Mouse (Mus musculus) embryo, embryonic 11.5 days (tissue): ENCODE results near the gene Pdgfra.

ENCODE experiments used
- DNase-seq: peaks from one replicate; pipeline ENCODE4 v3.0.0-alpha.2; 2012; ENCODE audit warnings: low read depth, low spot score

The Pdgfra gene

DNA sequence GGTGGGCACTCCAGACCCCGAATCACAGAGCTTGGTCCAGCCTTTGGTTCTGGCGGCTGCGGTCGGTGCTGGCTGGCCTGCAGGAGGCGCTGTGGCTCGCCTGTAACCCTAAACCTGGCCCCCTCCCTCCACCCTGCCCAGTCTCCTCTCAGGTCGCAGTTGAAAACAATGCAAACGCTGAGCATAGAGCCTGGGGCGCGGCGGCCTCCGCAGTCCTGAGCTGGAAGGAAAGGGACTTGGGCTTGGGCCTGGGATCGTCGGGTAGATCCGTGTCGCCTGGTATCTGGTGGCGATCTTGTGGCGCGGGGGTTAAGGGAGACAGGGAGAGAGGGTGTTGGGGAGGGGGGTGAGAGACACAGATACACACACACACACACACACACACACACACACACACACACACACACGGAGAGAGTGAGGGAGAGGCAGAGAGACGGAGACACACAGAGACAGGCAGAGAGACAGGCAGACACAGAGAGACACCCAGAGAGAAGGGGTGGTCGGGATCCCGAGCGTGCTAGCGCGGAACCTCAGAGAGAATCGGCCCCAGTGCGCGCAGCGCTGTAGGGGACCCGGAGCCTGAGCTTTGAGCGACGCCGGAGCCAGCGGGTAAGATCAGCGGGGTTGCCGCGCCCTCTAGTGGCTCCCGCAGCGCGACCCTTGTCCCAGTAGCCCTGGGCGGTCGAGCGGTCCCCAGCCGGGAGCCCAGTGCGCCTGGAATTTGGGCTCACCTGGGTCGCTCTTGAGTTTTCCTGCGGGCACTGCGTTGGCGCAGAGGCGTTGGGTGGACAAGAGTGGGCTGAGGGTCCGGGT is 3.9 kb downstream of the Pdgfra start:
- peak; percentile 69 for DNase-seq

DNA sequence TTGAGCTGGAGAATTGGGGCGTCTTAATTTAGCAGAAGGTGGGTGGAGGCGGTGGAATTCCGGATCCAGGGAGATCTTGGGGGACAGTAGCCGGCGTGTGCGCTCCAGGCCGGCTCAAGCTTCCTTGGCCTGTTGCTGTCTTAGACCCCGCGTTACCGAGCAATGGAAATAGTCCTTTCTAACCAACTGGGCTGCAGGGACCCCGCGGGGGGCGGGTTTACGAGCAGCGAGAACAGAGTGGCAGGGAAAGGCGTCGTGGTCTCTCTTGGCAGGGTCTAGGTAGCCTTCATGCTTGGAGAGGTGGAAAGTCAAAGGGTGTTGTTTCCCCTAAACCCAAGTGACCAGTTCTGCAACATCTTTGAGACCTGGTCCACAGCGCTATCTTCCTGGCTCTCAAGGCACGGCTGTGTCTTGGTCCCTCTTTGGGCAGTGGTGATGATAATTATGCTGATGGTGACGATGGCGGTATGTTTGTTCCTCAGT is 4.5 kb downstream of the Pdgfra start:
- DNase-seq, result peak; percentile 46

DNA sequence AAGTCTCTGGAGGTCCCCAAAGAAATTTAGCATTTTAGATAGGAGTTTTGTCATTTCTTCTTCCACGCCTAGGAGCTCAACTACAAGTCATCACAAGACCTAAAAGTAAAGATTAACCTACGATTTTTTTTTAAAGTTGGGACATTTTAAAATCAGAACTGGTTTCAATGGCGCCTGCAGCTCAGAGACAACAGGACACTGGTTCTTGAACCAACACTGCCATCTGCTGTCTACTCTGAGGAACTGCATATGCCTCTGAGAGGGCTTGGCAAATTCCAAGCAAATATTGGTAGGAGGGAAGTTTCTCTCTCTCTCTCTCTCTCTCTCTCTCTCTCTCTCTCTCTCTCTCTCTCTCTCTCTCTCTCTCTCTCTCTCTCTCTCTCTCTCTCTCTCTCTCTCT is 4.9 kb downstream of the Pdgfra start:
- peak; percentile 68 for DNase-seq

DNA sequence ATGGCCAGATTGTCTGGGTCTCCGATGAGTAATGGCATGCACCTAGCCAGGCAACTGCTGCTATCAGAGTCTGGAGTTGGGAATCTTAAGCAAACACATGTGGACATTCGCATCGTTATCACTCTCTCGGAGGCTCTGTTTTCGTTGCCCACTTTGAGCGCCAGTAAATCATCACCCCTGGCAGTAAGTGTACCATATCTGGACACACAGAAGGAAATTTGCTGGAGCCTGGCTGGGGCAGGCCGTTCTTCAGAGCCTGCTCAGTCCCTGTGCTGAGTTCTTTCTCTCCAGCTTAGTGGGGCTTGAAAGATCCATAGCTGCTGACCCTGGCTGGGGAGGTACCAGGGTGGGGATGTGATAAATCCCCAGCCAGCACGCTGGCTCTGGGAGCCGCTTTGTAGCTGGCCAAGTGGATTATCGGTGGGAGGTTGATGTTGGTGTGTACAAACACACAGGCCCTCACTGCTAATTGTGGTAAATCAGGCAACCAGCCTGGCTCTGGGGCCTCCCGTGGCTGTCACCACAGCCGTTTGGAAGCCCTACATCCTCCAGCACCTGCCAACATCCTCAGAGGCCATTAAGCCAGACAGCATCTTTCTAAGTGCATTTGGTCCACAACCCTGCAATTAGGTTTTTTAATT is 8.6 kb downstream of the Pdgfra start:
- DNase-seq, result no peak

DNA sequence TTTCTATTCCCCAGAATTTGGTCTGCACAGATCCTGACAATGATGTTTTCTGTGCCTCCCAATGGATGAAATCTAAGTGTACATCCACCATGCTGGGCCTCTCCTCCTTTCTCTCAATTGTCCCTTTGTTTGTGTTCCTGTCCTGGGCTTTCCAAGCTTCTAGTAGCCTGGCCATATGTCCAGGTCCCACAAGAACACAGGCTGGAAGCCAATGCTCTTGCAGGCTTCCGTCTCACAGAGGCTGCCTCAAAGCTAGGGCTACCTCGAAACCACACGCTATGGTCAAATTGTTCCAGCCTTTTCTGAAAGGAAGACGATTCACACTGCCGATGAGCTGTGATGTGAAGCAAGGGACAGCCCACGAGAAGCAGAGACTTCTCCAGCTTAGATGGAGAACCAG is 9.5 kb downstream of the Pdgfra start:
- no peak for DNase-seq

DNA sequence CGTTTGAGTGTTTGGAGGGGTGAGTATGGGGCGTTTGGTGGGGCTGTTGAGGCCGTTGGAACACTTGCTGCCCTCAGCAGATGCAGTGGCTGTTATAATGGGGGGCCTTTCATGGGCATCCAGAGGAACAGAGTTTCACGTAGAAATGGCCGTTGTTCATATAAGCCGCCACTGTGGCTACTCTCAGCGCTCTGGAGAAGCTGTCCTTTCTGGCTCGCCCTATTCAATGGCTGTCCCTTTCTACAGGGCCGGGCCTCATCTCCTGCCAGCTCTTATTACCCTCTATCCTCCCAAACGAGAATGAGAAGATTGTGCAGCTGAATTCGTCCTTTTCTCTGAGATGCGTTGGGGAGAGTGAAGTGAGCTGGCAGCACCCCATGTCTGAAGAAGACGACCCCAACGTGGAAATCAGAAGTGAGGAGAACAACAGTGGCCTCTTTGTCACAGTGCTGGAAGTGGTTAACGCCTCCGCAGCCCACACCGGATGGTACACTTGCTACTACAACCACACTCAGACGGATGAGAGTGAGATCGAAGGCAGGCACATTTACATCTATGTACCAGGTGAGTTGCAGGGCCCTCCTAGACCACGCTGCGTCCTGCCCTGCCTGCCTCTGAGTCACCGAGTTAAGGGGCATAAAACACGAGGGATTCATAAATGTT is 11.3 kb downstream of the Pdgfra start:
- no peak for DNase-seq

DNA sequence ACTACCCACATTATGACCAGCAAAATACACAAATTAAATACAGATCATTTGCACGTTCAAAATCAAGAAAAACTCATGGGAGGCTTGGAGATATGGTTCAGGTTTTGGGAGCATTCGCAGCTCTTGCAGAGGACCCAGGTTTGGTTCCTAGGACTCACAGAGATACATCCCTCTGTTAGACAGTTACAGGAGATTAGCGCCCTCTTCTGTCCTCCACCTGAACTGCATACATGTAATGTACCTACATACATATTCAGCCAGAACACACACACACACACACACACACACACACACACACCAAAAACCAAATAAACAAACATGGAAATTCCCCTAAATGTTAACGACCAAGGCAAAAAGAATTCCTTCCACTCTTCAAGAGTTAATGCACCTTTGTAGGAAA is 12.6 kb downstream of the Pdgfra start:
- no peak for DNase-seq

DNA sequence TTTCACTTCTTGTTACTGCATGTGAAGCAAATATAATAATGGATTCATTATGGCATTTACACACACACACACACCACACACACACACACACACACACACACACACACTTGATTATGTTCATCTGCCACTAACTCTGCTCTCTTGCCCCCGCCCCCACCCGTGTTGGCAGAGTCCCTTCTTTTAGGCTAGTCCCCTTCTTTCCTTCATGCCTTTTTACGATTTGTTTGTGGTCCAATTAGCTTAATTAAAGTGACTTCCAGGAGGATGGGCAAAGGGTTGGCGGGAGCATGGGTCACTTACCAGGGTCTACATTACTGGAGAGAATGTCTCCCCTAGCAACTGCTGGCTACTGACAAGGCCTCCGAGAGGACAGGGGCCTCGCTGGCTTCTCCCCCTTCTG is 17.7 kb downstream of the Pdgfra start:
- DNase-seq, result no peak

DNA sequence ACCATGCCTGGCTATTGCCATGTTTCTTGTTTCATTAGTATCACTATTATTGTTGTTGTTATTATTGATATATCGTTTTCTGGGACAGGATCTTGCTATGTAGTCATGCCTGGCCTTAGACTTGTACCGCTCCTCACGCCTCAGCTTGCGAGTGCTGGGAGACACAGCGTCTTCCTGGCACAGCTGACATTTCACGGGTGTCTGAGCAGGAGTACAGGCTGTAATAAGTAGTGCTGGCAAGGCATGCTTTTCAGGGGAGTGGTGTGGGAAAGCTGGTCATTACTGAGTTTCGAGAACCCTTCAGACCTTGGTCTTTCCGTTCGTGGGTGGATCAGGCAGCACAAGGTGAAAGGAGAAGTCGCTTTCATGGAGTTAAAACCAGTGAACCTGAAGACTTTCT is 19.8 kb downstream of the Pdgfra start:
- no peak for DNase-seq

DNA sequence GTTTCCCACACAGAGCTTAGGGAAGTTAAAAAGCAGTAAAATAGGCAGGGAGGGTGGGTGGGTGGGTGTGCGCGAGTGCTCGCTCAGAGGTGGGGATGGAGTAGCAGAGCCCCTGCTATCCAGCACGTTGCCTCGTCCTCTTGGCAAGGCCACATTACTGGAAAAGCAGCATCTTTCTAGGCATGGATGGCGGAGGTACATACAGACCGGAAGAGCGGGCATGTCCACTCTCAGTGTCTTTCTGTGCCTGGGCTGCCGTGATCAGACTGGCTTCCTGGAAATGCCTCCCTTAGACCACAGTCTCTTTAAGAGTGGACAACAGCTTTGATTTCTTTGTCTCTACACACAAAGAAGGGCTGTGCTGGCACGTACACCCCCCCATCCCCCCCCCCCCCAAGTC is 27.2 kb downstream of the Pdgfra start:
- DNase-seq, result no peak

DNA sequence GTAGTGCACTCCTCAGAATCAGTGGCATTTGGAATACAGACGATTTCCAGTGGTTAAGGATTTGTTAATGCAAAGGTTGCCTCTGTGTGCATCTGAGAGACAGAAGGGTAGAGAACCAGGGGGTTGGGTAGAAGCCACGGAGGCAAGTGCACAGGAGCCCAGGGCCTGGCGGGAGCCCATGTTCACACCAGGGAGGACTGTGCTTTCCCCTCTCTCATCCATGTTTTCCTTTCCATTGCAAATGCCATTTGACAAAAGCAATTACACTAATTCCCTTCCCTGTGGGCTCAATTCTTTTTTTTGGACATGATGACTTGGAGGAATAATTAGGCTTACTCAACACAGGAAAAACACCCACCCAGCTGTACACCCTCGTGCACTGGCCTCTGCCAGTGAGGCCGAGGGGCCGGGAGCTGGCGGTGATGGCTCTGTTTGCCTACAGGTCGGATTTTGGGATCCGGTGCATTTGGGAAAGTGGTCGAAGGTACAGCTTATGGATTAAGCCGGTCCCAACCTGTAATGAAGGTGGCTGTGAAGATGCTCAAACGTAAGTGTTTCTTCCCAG is 27.7 kb downstream of the Pdgfra start:
- DNase-seq, result no peak

DNA sequence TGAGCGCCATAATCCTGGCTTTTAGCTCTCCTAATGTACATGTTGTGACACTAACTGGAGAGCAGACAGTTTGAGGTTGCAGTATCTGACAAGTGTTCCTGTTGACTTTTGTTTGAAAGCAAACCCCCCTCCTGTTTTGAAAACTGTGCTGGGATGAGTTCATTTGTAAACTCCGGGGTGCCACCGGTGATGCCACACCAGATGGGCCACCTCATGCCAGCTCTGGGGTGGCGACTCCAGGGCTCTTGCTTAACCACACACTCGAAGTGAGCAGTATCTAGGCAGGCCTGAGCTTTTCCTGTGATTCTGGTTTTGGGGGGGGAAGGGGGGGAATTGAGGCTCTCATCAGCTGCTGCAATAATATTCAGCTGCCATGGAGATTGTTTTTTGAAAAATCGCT is 31.6 kb downstream of the Pdgfra start:
- no peak for DNase-seq

DNA sequence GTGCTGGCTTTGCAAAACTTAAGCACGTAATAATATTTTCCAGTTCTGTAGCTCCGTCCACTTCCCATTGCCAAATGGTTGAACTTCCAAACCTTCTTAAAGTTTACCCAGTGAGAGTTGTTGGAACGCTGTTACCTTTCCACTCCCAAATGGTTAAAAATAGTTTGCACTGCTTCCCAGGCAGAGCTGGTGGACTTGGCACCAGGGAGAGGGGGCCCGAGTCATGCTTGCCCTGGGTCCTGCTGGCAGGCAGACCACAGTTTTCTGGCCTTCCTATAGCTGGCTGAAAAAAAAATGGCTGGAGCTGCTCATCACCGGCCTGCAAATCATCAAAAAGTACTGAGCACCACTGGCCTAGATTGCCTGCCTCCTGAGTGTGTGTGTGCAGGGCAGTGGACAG is 32.0 kb downstream of the Pdgfra start:
- no peak for DNase-seq

DNA sequence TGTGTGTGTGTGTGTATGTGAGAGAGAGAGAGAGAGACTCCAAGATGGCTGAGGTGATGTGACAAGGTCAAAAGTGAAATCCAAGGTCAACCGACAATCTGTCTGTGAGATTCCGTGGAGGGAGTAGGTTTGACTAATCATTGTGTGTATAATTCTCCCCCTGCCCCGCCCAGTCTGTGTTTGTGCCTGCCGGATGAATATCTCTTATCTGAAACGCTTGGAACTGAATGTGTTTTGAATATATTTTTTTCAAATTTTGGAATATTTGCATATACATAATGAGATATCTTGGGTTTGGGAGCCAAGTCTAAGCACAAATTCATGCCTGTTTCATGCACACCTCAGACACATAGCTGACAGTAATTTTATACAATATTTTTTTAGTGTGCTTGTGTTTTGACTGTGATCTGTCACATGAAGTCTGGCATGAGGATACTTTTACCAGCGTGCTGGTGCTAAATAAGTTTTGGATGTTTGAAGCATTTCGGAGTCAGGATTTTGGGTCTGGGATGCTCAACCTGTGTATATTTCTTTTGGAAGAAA is 32.7 kb downstream of the Pdgfra start:
- no peak for DNase-seq

DNA sequence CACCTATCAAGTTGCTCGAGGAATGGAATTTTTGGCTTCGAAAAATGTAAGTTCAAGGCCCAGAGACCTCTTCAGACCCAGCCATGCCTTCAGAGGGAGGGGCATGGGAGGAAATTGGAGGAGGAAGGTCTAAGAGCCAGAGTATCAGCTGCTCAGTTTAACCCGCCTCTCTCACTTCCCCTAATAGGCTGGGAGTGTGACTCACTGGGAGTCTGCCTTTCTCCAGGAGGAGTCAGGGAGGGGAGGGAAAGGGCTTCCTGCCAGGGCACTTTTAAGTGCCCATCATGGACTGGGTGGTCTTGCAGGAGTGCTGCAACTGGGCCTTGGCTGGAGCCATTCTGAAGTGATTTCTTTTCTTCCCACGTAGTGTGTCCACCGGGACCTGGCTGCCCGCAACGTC is 33.5 kb downstream of the Pdgfra start:
- DNase-seq, result no peak

DNA sequence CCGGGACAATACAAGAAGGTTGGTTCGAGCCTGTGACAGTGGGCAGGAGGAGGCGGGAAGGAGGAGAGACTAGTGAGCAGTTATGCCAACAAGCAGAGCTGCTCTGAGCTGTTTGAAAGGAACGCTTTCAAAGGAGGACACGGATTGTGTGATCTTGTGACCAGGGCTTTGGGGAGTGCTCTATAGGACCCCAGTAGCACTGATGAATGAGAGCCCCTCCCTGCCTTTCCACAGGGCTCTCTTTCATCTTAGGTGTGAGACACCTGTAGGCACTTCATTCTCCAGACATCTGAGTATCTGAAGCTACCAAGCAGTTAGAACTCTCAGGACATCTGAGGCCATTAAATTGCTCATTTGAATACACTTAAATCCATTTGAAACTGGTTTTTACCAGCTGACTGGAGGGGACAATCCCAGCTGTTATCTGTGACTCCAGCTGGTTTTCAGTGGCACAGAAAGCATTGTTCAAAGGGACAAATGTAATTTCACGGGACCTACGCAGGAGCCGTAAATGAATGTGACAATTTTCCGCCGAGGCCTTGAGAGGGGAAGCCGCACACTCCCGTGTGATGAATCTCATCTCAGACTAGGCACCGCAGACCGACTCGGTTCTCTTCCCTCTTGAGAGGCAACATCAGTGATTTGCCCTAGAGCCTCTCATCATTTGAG is 37.4 kb downstream of the Pdgfra start:
- no peak for DNase-seq

DNA sequence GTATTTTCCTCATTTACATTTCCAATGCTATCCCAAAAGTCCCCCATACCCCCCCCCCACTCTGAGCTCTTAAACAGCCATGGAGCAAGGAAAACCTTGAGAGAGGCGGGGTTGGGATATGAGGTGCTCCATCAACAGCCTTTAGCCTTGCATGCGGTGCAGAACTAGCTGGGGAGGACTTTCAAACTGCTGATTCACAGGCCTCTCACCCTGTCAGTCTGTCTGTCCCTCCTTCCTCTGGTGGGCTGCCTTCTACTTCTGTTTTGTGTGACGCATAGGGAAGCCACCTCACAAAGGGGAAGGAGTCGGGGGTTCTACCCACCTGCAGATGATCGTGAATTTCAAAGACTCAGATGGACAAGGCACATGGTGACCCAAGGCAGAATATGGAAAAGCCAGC is 41.0 kb downstream of the Pdgfra start:
- DNase-seq, result no peak

DNA sequence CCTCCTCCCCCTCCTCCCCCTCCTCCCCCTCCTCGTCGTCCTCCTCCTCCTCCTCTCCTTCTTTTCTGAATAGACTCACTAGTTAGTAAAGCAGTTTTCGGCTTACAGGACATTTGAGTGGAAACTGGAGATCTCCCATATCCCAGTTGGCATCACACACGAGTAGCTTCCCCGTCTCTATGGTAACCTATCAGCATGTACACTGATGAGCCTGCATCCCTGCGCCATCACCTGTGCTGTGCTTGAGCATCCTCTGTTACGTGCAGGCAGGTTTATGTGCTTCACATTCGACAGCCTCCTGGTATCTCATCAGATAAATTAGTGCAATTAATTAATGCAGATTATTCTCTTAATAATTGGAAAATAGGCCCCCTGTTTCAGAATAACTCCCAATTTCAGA is 46.3 kb downstream of the Pdgfra start:
- no peak for DNase-seq

DNA sequence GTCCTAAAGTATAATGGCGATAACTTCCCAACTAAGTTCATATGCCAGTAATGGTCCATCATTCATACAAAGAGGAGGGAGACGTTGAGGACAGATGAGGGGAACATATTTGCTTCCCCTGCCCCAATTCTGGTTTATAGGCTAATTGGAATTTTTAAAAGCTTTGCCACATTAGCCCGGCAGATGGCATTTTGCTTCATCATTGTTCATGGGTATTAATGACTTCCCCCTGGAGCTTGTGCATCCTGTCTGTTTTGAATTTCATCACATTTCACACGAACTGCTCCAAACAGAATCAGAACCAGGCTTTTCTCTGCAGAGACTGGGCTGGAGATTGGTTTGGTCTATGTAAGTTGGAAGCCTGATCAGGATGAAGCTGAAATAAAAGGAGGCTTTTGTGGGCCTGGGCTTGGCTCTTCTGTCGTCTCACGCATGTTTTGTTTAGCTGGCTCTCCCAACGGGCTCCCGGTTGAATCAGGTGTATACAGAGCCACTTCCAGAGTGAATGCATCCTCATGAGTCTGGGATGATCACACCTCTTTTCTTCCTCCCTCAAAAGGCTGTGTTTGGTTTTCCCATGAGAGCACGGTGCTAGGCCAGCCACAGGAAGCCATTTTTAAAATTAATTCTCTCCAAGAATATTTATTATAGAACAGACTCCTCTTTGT is 47.7 kb downstream of the Pdgfra start:
- DNase-seq, result no peak

DNA sequence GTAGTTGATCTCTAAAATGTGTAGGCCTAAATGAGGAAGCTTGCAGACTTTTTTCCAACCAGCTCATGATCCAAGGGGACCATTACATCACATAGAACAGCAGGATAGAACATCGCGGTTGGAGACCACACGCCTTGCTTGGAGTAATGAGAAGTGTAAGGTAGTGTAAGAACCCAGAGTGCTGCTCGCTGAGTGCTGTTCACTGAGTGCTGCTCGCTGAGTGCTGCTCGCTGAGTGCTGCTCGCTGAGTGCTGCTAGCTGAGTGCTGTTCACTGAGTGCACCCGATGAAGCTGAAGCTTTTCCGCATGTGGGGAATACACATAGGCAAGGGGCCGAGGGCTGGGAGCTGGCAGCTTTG is 48.3 kb downstream of the Pdgfra start:
- no peak for DNase-seq

DNA sequence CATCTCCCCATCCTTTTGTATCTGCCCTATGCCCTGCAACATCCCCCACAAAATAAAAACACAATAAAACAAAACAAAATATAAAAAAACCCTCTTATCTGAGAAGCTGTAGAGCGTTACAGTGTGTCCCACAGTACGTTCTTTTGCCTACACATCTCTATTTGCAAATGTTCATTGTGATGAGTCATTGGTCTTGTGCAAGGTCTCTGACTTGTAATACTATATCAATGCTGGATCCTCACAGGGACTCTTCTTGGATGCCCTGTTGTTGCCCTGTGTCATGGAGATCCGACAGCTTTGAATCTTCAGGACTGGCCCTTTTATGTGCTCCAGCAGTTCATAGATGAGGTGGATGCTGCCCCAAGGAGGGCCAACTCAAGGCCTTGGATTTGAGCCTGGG is 55.8 kb downstream of the Pdgfra start:
- no peak for DNase-seq
